Mouse (Mus musculus) kidney, adult 2 months (tissue): ENCODE measurements around the gene Il10rb.

Experiments used
- CTCF ChIP-seq: fragments of 200-500 bp; conservative IDR thresholded peaks from 2 replicates; pipeline ENCODE4 v1.5.1; 2011; ENCODE audit warnings: low read depth, mild to moderate bottlenecking, control low read depth, low read length, moderate library complexity, mixed read lengths; ENCODE audit not compliant: insufficient read depth, insufficient read length
- POLR2A ChIP-seq: fragments of 200-500 bp; IDR thresholded peaks from one replicate; pipeline ENCODE4 v1.6.1; 2011; ENCODE audit warnings: low read depth, low read length, control low read depth

DNA sequence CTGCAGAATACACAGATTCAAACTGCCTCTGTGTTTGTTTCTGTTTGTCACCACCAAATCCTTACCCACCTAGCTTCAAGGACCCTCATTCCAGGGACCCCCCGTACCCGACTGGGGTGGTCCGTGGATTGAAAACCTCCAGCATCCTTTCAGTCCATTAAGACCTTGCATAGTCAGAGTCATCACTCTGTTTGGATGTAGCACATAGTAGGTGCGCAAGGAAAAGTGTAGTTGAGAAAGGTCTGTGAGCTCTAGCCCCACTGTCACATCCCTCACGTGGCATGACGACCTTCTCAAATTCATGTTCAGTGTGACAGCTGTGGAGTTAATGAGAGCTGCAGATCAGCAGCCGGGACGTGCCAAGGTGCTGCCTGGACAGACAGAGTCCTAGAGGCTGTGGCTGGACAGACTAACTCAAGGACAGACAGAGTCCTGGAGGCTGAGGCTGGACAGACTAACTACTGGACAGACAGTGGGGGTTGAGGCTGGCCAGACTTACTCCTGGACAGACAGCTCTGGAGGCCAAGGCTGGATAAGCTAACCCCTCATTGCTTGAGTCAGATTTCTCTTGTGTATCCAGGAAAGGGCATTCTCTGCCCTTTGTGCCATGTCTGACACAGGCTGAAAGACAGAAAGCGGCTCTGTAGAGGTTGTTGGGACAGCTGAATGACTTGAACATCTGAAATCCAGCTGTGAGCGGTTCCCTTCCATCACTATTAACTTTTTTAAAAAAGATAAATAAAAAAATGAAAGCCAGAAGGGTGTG, 49.0 kb upstream of the Il10rb start:
- no peak for TF ChIP-seq CTCF
- TF ChIP-seq POLR2A, result no peak
